Mouse (Mus musculus) hindbrain, embryonic 14.5 days (tissue): ENCODE data around the gene Clic4. TPM values are rescaled to one million over a fixed set of nuclear protein-coding genes. Genes with fewer than 3 reads are reported as not detected.
A peak's percentile ranks its signal among the peaks of the same experiment; 100 is the strongest.

ENCODE experiments used
- ATAC-seq: fragments of 200-750 bp; cut with Nextera tagmentation; 2 replicates; pipeline ENCODE4 v1.8.0; 2017; ENCODE audit warnings: moderate number of reproducible peaks, mild to moderate bottlenecking, moderate TSS enrichment, moderate library complexity; ENCODE audit not compliant: low FRiP score
- DNase-seq: peaks from one replicate; pipeline ENCODE4 v3.0.0-alpha.2; 2015; ENCODE audit warnings: low spot score
- H3K27ac ChIP-seq: fragments of 300-500 bp; sonication (generic); 2 replicates; pipeline ENCODE4 v1.5.1; 2014; ENCODE audit warnings: mild to moderate bottlenecking, moderate library complexity
- H3K27me3 ChIP-seq: fragments of 300-500 bp; sonication (generic); 2 replicates; pipeline ENCODE4 v1.6.1; 2014; ENCODE audit warnings: mild to moderate bottlenecking, low read length, mixed read lengths; ENCODE audit not compliant: control insufficient read depth, insufficient read depth
- H3K36me3 ChIP-seq: fragments of 300-500 bp; sonication (generic); replicated peaks from 2 replicates; pipeline ENCODE4 v1.6.1; 2014; ENCODE audit not compliant: control insufficient read depth, insufficient read depth
- H3K4me1 ChIP-seq: fragments of 300-500 bp; sonication (generic); replicated peaks from 2 replicates; pipeline ENCODE4 v1.6.1; 2014; ENCODE audit warnings: antibody characterized with exemption, low read length, mixed read lengths; ENCODE audit not compliant: control insufficient read depth, insufficient read depth
- H3K4me2 ChIP-seq: fragments of 300-500 bp; sonication (generic); replicated peaks from 2 replicates; pipeline ENCODE4 v1.6.1; 2014; ENCODE audit warnings: mild to moderate bottlenecking, moderate library complexity
- H3K4me3 ChIP-seq: fragments of 300-500 bp; sonication (generic); replicated peaks from 2 replicates; pipeline ENCODE4 v1.5.1; 2014; ENCODE audit warnings: mild to moderate bottlenecking, low read length
- H3K9ac ChIP-seq: fragments of 300-500 bp; sonication (generic); 2 replicates; pipeline ENCODE4 v1.6.1; 2014
- H3K9me3 ChIP-seq: fragments of 300-500 bp; sonication (generic); 2 replicates; pipeline ENCODE4 v1.6.1; 2016; ENCODE audit warnings: low read length; ENCODE audit not compliant: control insufficient read depth
- WGBS: fragments of 180-500 bp; shearing (Covaris S2); extraction: QIAGEN DNeasy Blood & Tissue Kit; methylation state at CpG from one replicate; pipeline ENCODE4 v1.1.7; 2014; 5-methylcytosine and 5-hydroxymethylcytosine counted together
- polyA plus RNA-seq: library from polyadenylated mRNA; unstranded; fragments of >200 nt; fragmentation: Nextera tagmentation; extraction: Ambion mirVana; gene quantifications from 2 replicates; pipeline ENCODE4 v1.2.1, GENCODE M21; 2014

Gene Clic4
- polyA plus RNA-seq, 1 experiment from 2014 or later, result 43.2 TPM

GRCm38 (mm10) chr4:135220641-135221040 lies 52.0 kb downstream of the Clic4 start:
- H3K36me3 ChIP-seq, result peaks cover 45% of the 10 kb centered on the region
- WGBS, result 88% methylated on average over 3 of the region's 3 CpGs

DNA sequence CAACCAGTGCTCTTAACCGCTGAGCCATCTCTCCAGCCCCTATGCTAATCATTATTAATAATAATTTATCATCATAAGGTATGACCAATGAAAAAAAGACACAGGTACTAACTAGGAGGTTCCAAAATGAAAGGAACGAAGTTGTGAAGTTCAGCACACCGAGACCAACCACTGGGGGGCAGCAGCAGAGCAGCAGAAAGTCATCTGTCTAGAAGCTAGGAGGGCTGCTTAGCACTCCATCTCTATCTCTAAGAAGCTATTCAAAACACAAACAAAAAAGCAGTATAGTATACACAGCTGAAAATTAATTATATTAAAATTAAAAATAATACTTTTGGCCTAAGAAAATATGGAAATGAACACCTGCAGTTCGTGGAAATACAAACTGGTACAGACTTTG lies 53.0 kb downstream of the Clic4 start:
- 62% methylated on average over 4 of the region's 4 CpGs for WGBS
- Histone ChIP-seq H3K27ac (no peak overlapping the region), H3K4me2 (no peak overlapping the region), H3K27me3 (no peaks in the 10 kb centered on the region), H3K9me3 (no peaks in the 10 kb centered on the region), H3K36me3 (peaks cover 48% of the 10 kb centered on the region), H3K9ac (no peak overlapping the region), H3K4me1 (no peaks in the 10 kb centered on the region), H3K4me3 (no peak overlapping the region)
- DNase-seq, result peak; percentile 86
- no peak for ATAC-seq

More at GRCm38 (mm10) chr4:135220641-135221040, 52.0 kb downstream of the Clic4 start:
- Histone ChIP-seq H3K4me2 (no peak overlapping the region), H3K27ac (no peak overlapping the region), H3K27me3 (no peaks in the 10 kb centered on the region), H3K4me1 (no peaks in the 10 kb centered on the region), H3K4me3 (no peak overlapping the region), H3K9ac (no peak overlapping the region), H3K9me3 (no peaks in the 10 kb centered on the region)
- DNase-seq (no peak), ATAC-seq (no peak)

DNA sequence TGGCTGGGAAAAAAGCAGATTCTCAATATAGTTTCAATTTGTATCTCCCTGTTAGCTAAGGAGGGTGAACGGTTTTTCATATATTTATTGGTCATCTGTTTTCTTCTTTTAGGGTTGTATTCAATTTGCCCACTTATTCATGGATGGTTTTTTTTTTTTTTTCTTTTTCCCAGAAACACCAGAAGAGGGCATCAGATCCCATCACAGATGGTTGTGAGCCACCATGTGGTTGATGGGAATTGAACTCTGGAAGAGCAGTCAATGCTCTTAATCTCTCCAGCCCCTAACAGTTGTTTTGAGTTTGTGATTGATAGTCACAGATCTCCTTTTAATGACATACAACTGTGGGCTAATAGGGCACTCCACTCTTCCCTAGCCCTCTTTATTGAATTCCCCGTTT lies 62.8 kb downstream of the Clic4 start:
- Histone ChIP-seq H3K9me3 (no peaks in the 10 kb centered on the region), H3K4me3 (no peak overlapping the region), H3K4me2 (no peak overlapping the region), H3K27ac (no peak overlapping the region), H3K4me1 (no peaks in the 10 kb centered on the region), H3K36me3 (peaks cover 8% of the 10 kb centered on the region; the same call in 1 of the 2 replicates), H3K27me3 (peaks cover 13% of the 10 kb centered on the region), H3K9ac (no peak overlapping the region)
- 72% methylated on average over 2 of the region's 2 CpGs for WGBS
- DNase-seq (no peak), ATAC-seq (no peak)

DNA sequence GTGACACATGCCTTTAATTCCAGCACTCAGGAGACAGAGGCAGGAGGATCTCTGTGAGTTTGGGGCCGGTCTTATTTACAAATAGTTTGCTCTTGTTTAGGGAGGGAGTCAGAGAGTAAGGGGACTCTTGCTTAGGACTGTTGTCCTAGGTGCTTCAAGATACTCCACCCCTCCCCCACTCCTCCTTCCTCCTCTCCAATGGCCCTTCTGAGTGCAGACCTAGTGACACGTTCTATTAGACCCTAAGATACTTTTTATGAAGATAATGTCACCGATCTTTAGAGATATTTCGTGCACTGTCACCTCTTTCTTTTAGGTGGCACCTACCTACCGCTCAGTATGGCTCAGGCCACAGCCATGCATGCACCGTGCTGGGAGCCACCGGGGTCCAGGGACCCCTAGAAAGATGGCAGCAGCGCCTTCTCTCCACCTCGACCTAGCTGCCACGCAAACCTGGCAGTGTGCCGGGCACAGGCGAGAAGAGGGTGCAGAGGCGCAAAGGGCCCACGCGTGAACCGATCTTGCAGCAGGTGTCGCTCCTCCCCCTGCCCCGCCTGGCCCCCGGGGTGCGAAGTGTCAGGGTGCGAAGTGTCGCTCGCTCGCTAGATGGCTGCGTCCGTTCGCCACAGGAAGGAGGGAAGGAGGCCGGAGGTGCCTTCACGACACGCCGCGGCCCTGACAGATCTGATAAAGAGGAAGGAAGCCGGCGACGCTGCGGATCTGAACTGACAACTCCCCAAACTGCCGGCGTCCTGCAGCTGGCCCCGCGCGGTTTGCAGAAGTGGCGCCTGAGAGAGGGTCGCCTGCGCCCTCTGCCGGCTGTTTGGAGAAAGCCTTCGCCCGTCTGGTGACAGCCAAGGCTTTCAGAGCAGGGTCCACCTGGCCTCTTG lies 66.7 kb downstream of the Clic4 start:
- ATAC-seq (no peak), DNase-seq (peak; percentile 86)
- Histone ChIP-seq H3K9me3 (no peaks in the 10 kb centered on the region), H3K36me3 (no peaks in the 10 kb centered on the region), H3K27ac (no peak overlapping the region), H3K4me2 (peak overlapping the region; percentile 58), H3K4me3 (peak overlapping the region; percentile 27), H3K27me3 (peaks cover 24% of the 10 kb centered on the region), H3K4me1 (0 out of 2 replicates have a peak, but pooled peaks cover 3% of the 10 kb centered on the region), H3K9ac (no peak overlapping the region)
- 3% methylated on average over 47 of the region's 47 CpGs for WGBS

DNA sequence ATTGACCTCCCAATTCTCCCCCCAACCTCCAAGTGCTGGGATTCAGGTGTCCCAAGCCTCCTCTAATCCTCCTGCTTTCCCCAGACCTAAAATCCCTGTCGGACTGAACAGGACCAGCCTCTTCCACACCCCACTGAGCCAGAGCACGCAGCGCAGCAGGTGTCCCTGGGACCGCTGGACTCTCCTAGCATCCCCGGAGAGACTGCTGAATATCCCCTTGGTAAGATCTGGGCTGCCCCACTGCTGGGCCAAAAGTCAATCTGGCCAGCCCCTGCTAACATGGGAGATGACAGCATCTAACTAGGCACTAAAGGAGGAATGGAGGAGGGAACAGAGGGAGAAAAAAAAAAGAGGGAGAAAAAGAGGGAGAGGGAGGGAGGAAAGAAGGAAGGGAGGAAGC lies 67.4 kb downstream of the Clic4 start:
- Histone ChIP-seq H3K4me1 (0 out of 2 replicates have a peak, but pooled peaks cover 3% of the 10 kb centered on the region), H3K9ac (no peak overlapping the region), H3K4me3 (no peak overlapping the region), H3K4me2 (no peak overlapping the region), H3K27me3 (peaks cover 24% of the 10 kb centered on the region), H3K9me3 (no peaks in the 10 kb centered on the region), H3K27ac (no peak overlapping the region), H3K36me3 (no peaks in the 10 kb centered on the region)
- DNase-seq, result no peak
- WGBS, result 17% methylated on average over 5 of the region's 5 CpGs
- no peak for ATAC-seq

GRCm38 (mm10) chr4:135204666-135205065 lies 67.9 kb downstream of the Clic4 start:
- 62% methylated on average over 5 of the region's 5 CpGs for WGBS
- Histone ChIP-seq H3K9ac (no peak overlapping the region), H3K4me3 (no peak overlapping the region)

DNA sequence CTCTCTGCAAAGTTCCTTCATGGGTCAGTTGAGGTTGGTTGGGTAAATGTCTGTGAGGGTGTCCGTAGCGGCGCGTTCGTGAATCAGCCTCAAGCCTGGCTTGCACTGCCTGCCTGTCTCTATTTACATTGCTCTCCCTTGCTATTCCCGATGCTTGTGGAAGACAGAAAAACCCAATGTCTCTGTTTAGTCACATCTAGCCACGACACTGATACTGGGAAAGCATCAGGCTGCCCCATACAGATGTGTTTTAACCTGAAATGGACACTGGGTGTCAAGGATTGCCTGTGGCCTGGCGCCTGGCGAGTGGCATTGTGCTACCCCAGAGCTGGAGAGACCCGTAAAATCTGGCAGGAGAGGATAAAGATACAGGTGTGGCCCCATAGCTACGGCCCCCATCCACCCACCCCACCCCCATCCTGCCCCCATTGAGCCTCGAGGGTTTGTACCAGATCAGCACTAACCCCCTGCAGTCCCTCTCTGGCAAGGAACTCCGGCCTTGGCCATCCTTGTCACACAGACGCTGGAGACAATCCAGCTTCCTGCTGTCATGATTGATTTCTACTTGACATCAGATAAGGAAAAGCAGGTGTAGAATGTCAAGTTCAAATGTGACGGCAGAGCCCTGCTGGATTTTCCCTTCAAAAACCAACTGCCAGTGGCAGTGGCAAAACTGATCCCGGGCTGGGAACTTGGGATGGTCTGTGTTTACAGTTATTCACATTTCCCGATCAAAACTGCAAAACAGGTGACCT lies 68.6 kb downstream of the Clic4 start:
- no peak for ATAC-seq
- Histone ChIP-seq H3K4me3 (0 out of 2 replicates have a peak overlapping the region, but pooled peaks have one; percentile 5), H3K4me2 (peak overlapping the region; percentile 44), H3K9me3 (no peaks in the 10 kb centered on the region), H3K4me1 (0 out of 2 replicates have a peak, but pooled peaks cover 3% of the 10 kb centered on the region), H3K36me3 (no peaks in the 10 kb centered on the region), H3K9ac (no peak overlapping the region), H3K27ac (no peak overlapping the region), H3K27me3 (peaks cover 24% of the 10 kb centered on the region)
- no peak for DNase-seq
- 15% methylated on average over 17 of the region's 17 CpGs for WGBS

More at GRCm38 (mm10) chr4:135204666-135205065, 67.9 kb downstream of the Clic4 start:
- peaks cover 24% of the 10 kb centered on the region for H3K27me3 ChIP-seq
- 0 out of 2 replicates have a peak, but pooled peaks cover 3% of the 10 kb centered on the region for H3K4me1 ChIP-seq
- H3K9me3 ChIP-seq, result no peaks in the 10 kb centered on the region
- no peak overlapping the region for H3K4me2 ChIP-seq
- H3K27ac ChIP-seq, result no peak overlapping the region
- no peak for DNase-seq
- H3K36me3 ChIP-seq, result no peaks in the 10 kb centered on the region
- no peak for ATAC-seq

- Histone ChIP-seq H3K9me3 (no peaks in the 10 kb centered on the region), H3K4me1 (0 out of 2 replicates have a peak, but pooled peaks cover 3% of the 10 kb centered on the region), H3K9ac (0 out of 2 replicates have a peak overlapping the region, but pooled peaks have one; percentile 4), H3K4me2 (peak overlapping the region; percentile 44), H3K4me3 (peak overlapping the region; percentile 5; the same call in 1 of the 2 replicates), H3K27ac (no peak overlapping the region), H3K27me3 (peaks cover 24% of the 10 kb centered on the region), H3K36me3 (no peaks in the 10 kb centered on the region)
- ATAC-seq, result no peak
- WGBS, result 12% methylated on average over 14 of the region's 14 CpGs
- DNase-seq, result no peak
Observed at GRCm38 (mm10) chr4:135203279-135203678, 69.3 kb downstream of the Clic4 start.

- Histone ChIP-seq H3K4me3 (no peak overlapping the region), H3K9ac (no peak overlapping the region), H3K9me3 (no peaks in the 10 kb centered on the region), H3K27me3 (peaks cover 24% of the 10 kb centered on the region), H3K36me3 (no peaks in the 10 kb centered on the region), H3K4me2 (0 out of 2 replicates have a peak overlapping the region, but pooled peaks have one; percentile 17), H3K4me1 (0 out of 2 replicates have a peak, but pooled peaks cover 3% of the 10 kb centered on the region), H3K27ac (no peak overlapping the region)
- DNase-seq (peak; percentile 42), ATAC-seq (peak; percentile 48; the same call in 1 of the 2 replicates)
- WGBS, result 56% methylated on average over 16 of the region's 16 CpGs
Observed at GRCm38 (mm10) chr4:135201771-135202170, 70.8 kb downstream of the Clic4 start.
